Mouse (Mus musculus) liver, adult 2 months (tissue): ENCODE measurements around the gene Atp8b4.

Source experiments
- CTCF ChIP-seq: fragments of 200-500 bp; IDR thresholded peaks from 2 replicates; pipeline ENCODE4 v1.5.1; 2011; ENCODE audit warnings: low read depth, low read length, control low read depth
- POLR2A ChIP-seq: fragments of 200-500 bp; IDR thresholded peaks from 2 replicates; pipeline ENCODE4 v1.6.1; 2011; ENCODE audit warnings: low read length, control low read depth; ENCODE audit not compliant: insufficient read depth; ENCODE audit errors: extremely low read depth

GRCm38 (mm10) chr2:126472836-126473235 lies 27.6 kb downstream of the Atp8b4 start:
- TF ChIP-seq CTCF (no peak), POLR2A (no peak)
